Mouse (Mus musculus) heart, embryonic 14.5 days (tissue): ENCODE results near the gene Cerkl. TPM values are rescaled to one million over a fixed set of nuclear protein-coding genes. Genes with fewer than 3 reads are reported as not detected.

Experiments used
- ATAC-seq: fragments of 200-750 bp; cut with Nextera tagmentation; 2 replicates; pipeline ENCODE4 v1.8.0; 2017; ENCODE audit warnings: low read depth, moderate TSS enrichment; ENCODE audit not compliant: insufficient number of reproducible peaks, insufficient read depth, low FRiP score
- H3K27ac ChIP-seq, 2 experiments: fragments of 200-500 bp in 1 of 2; fragments of 300-500 bp in 1 of 2; sonication (generic) in 1 of 2; replicated peaks in 1 of 2; 2 replicates each; pipeline ENCODE4 v1.5.1; 2012 to 2014; ENCODE audit warnings: low read depth in 2 of 2, low read length in 2 of 2, control low read depth in 1 of 2, mild to moderate bottlenecking in 1 of 2, mixed read lengths in 1 of 2; ENCODE audit not compliant: control insufficient read depth in 1 of 2, insufficient read depth in 1 of 2
- H3K27me3 ChIP-seq: fragments of 300-500 bp; sonication (generic); 2 replicates; pipeline ENCODE4 v1.6.1; 2014; ENCODE audit warnings: mild to moderate bottlenecking, low read length, control low read depth; ENCODE audit not compliant: control insufficient read depth, insufficient read depth
- H3K36me3 ChIP-seq: fragments of 300-500 bp; sonication (generic); 2 replicates; pipeline ENCODE4 v1.6.1; 2014; ENCODE audit warnings: mild to moderate bottlenecking, control low read depth, low read length, mixed read lengths; ENCODE audit not compliant: control insufficient read depth, insufficient read depth
- H3K4me1 ChIP-seq, 2 experiments: fragments of 200-500 bp in 1 of 2; fragments of 300-500 bp in 1 of 2; sonication (generic) in 1 of 2; 2 replicates each; pipeline ENCODE4 v1.6.1; 2012 to 2014; ENCODE audit warnings: low read length in 2 of 2, control low read depth in 1 of 2, mixed read lengths in 1 of 2; ENCODE audit not compliant: control insufficient read depth in 2 of 2, insufficient read depth in 2 of 2
- H3K4me2 ChIP-seq: fragments of 300-500 bp; sonication (generic); 2 replicates; pipeline ENCODE4 v1.6.1; 2014; ENCODE audit warnings: mild to moderate bottlenecking, low read length
- H3K4me3 ChIP-seq, 2 experiments: fragments of 200-500 bp in 1 of 2; fragments of 300-500 bp in 1 of 2; sonication (generic) in 1 of 2; 2 replicates each; pipeline ENCODE4 v1.5.1; 2012 to 2014; ENCODE audit warnings: low read length in 2 of 2, mild to moderate bottlenecking in 2 of 2, control low read depth in 1 of 2, low read depth in 1 of 2, moderate library complexity in 1 of 2; ENCODE audit not compliant: control insufficient read depth in 1 of 2, insufficient read depth in 1 of 2
- H3K9ac ChIP-seq: fragments of 300-500 bp; sonication (generic); 2 replicates; pipeline ENCODE4 v1.6.1; 2014; ENCODE audit warnings: mild to moderate bottlenecking, low read length
- H3K9me3 ChIP-seq: fragments of 300-500 bp; sonication (generic); 2 replicates; pipeline ENCODE4 v1.6.1; 2016; ENCODE audit warnings: low read length, control low read depth; ENCODE audit not compliant: control insufficient read depth
- WGBS: fragments of 180-500 bp; shearing (Covaris S2); extraction: QIAGEN DNeasy Blood & Tissue Kit; methylation state at CpG from one replicate; pipeline ENCODE4 v1.1.7; 2014; 5-methylcytosine and 5-hydroxymethylcytosine counted together
- polyA plus RNA-seq: library from polyadenylated mRNA; unstranded; fragments of >200 nt; fragmentation: Nextera tagmentation; extraction: Ambion mirVana; gene quantifications from 2 replicates; pipeline ENCODE4 v1.2.1, GENCODE M21; 2014

Cerkl gene
- polyA plus RNA-seq, 1 experiment from 2014 or later: 1.4 TPM

- no peak for ATAC-seq
Observed at GRCm38 (mm10) chr2:79334661-79335060, 121.9 kb downstream of the Cerkl start.

DNA sequence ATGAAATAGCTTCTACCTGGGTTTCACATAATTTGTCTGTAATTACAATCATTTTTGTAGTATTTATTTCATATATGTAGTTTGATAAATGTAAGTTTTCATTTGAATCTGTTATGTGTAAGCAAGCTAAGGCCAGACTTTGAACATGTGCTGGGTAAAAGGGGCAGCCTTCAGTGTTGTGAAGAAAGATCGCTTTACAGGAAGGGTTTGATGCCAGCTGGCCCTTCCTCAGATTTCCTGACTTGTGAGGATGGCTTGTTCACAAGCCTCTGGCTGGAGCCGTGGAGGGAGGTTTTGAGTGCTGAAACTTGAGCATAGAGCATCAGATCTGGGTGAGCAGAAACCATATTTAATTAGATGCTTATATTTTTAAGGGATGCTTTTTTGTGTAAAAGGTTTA, 128.5 kb downstream of the Cerkl start:
- WGBS: 64% methylated on average over 2 of the region's 2 CpGs
- Histone ChIP-seq H3K4me2 (no peak overlapping the region), H3K4me1 (no peaks in the 10 kb centered on the region), H3K27me3 (no peaks in the 10 kb centered on the region), H3K9ac (no peak overlapping the region), H3K36me3 (no peaks in the 10 kb centered on the region), H3K9me3 (no peaks in the 10 kb centered on the region), H3K27ac (no peak overlapping the region), H3K4me3 (no peak overlapping the region)
- no peak for ATAC-seq

More at GRCm38 (mm10) chr2:79334661-79335060, 121.9 kb downstream of the Cerkl start:
- Histone ChIP-seq H3K4me1 (no peaks in the 10 kb centered on the region), H3K27ac (no peak overlapping the region), H3K9ac (no peak overlapping the region), H3K4me2 (no peak overlapping the region), H3K4me3 (no peak overlapping the region), H3K27me3 (no peaks in the 10 kb centered on the region), H3K9me3 (no peaks in the 10 kb centered on the region), H3K36me3 (no peaks in the 10 kb centered on the region)

DNA sequence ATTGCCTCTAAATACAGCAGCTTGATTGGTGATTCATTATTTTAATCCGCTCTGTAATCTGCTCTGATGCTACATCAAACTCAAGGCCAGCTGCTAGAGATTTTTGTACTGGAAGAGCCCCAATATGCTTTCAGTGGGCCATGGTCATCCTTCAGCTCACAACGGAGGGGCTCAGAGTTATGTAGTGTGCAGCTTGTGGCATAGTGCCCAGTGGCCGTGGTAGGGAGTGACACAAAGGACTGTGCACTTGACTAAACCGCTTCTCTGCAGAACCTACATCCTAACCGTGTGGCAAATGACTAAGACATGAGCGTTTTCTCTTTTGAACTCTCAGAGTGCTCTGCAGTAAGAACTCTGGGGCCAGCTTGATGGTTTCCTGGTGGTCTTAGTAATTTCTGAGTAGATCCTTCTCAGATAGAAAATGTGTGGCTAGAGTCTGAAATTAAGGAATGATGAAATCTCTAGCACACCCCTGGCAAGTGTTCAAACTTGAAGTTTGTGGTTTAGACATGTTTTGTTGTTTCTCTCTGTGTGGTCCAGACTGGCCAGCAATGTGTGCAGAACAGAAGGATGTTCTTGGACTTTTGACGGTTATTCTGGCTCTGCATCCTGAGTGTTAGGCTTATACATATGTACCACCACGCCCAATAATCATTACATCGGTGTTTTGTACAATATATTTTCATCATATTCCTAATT, 140.3 kb downstream of the Cerkl start:
- Histone ChIP-seq H3K4me3 (no peak overlapping the region), H3K9ac (no peak overlapping the region), H3K4me1 (no peaks in the 10 kb centered on the region), H3K9me3 (no peaks in the 10 kb centered on the region), H3K36me3 (no peaks in the 10 kb centered on the region), H3K27ac (no peak overlapping the region), H3K4me2 (no peak overlapping the region), H3K27me3 (no peaks in the 10 kb centered on the region)
- WGBS: 87% methylated on average over 9 of the region's 9 CpGs
- no peak for ATAC-seq

DNA sequence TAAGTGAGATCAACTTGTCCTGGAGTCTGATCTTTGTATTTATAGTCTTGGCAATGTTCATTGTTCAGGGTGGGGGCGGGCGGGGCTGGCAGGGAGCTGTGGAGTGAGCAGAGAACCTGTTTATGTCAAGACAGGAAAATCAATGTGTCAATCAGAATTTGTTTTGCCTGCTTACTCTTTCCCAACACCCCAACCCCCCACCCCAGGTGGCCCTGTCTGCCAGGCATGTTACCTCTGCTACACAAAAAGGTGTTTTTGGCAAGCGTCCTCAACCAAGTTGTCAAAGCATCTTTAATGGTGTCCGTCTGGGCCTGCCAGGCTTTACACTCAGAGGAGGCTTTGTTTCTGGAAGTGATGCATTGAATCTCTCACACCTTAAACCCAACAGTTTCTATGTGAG, 141.5 kb downstream of the Cerkl start:
- H3K4me1 ChIP-seq: no peaks in the 10 kb centered on the region
- H3K4me3 ChIP-seq: no peak overlapping the region
- no peaks in the 10 kb centered on the region for H3K9me3 ChIP-seq
- no peaks in the 10 kb centered on the region for H3K27me3 ChIP-seq
- no peaks in the 10 kb centered on the region for H3K36me3 ChIP-seq
- WGBS: 83% methylated on average over 4 of the region's 4 CpGs
- no peak overlapping the region for H3K9ac ChIP-seq
- H3K27ac ChIP-seq: no peak overlapping the region
- ATAC-seq: no peak
- H3K4me2 ChIP-seq: no peak overlapping the region

DNA sequence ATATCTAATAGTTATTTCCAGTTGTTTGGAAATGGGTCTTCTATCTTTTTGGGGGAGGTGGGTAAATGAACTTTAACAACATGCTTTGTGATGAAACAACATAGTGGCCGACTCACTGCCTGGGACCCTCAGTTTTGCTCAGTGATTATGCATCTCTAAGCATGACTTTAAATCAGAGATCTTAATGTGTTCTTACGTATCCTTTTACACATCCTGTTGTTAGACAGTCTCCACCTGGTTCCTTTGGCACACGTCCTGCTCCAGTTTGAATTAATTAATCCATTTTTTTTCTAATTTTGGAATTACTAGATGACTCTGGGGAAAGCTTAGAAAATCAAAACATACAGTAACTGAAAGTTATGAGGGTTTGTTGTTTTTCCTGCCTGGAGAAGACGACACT, 144.1 kb downstream of the Cerkl start:
- Histone ChIP-seq H3K9me3 (no peaks in the 10 kb centered on the region), H3K4me3 (no peak overlapping the region), H3K27me3 (no peaks in the 10 kb centered on the region), H3K9ac (no peak overlapping the region), H3K36me3 (no peaks in the 10 kb centered on the region), H3K27ac (no peak overlapping the region), H3K4me2 (no peak overlapping the region), H3K4me1 (no peaks in the 10 kb centered on the region)
- ATAC-seq: no peak
- WGBS: 71% methylated on average over 4 of the region's 4 CpGs

DNA sequence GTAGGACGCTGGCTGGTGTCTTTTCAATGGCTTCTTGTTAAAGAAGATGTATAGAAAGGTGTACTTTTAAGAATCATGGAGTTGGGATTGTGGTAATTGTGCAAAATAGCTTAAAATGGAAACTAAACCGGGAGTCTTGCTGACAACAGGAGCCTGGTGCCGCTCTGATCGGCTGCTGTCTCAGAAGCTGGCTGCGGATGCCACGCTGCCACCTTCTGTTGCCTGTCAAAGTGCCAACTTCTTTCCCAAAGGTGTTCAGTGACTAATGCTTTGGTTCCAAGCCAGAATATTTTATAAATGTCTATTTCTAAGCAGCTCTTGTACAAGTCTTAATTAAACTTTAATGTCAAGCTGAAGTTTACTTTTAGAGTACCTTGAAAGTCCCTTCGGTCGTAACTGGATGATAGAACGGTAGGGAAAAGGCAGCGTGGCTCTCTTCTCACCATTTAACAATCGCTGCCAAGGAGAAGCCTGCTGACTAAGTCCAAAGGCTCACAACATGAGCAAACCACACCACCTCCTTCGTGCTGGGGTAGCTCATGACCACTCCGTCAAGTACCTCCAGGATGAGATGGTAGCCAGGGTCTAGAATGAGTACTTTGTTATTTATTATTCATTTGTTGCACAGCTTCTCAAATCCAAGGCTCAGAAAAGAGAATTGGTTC, 147.0 kb downstream of the Cerkl start:
- H3K4me2 ChIP-seq: no peak overlapping the region
- WGBS: 80% methylated on average over 13 of the region's 13 CpGs

GRCm38 (mm10) chr2:79307549-79307948, 149.0 kb downstream of the Cerkl start:
- no peaks in the 10 kb centered on the region for H3K4me1 ChIP-seq
- H3K27ac ChIP-seq: no peak overlapping the region
- no peak overlapping the region for H3K4me2 ChIP-seq
- H3K9ac ChIP-seq: no peak overlapping the region
- WGBS: 85% methylated on average over 4 of the region's 4 CpGs
- ATAC-seq: no peak
- no peaks in the 10 kb centered on the region for H3K9me3 ChIP-seq
- no peak overlapping the region for H3K4me3 ChIP-seq
- no peaks in the 10 kb centered on the region for H3K36me3 ChIP-seq
- no peaks in the 10 kb centered on the region for H3K27me3 ChIP-seq

More for the DNA sequence above, 147.0 kb downstream of the Cerkl start:
- Histone ChIP-seq H3K36me3 (no peaks in the 10 kb centered on the region), H3K9ac (no peak overlapping the region), H3K27me3 (no peaks in the 10 kb centered on the region), H3K27ac (no peak overlapping the region), H3K4me1 (no peaks in the 10 kb centered on the region), H3K4me3 (no peak overlapping the region), H3K9me3 (no peaks in the 10 kb centered on the region)
- ATAC-seq: no peak

DNA sequence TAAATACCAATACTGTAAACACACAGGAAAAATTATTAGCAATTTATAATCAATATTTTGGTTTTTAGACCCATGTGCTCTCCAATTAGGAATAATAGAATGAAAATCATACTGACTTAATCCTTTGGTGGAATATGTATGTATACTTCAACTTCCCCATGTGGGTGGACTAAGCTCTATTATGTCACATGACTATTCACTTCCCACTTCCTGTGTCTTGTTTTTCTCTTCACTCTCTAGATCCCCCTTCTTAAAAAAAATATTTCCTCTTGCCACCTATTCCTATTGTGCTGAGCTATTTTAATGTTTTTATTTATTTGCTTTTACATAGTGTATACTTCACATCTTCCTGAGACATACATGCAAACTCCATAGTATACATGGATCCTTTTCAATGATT, 154.2 kb downstream of the Cerkl start:
- Histone ChIP-seq H3K27ac (no peak overlapping the region), H3K36me3 (no peaks in the 10 kb centered on the region)
- ATAC-seq: no peak

More for the DNA sequence above, 154.2 kb downstream of the Cerkl start:
- no peak overlapping the region for H3K4me2 ChIP-seq
- H3K4me3 ChIP-seq: no peak overlapping the region
- no peaks in the 10 kb centered on the region for H3K27me3 ChIP-seq
- no peak overlapping the region for H3K9ac ChIP-seq
- H3K9me3 ChIP-seq: no peaks in the 10 kb centered on the region
- no peaks in the 10 kb centered on the region for H3K4me1 ChIP-seq
